Mouse (Mus musculus): Measurements from ENCODE around the gene As3mt.

DNA sequence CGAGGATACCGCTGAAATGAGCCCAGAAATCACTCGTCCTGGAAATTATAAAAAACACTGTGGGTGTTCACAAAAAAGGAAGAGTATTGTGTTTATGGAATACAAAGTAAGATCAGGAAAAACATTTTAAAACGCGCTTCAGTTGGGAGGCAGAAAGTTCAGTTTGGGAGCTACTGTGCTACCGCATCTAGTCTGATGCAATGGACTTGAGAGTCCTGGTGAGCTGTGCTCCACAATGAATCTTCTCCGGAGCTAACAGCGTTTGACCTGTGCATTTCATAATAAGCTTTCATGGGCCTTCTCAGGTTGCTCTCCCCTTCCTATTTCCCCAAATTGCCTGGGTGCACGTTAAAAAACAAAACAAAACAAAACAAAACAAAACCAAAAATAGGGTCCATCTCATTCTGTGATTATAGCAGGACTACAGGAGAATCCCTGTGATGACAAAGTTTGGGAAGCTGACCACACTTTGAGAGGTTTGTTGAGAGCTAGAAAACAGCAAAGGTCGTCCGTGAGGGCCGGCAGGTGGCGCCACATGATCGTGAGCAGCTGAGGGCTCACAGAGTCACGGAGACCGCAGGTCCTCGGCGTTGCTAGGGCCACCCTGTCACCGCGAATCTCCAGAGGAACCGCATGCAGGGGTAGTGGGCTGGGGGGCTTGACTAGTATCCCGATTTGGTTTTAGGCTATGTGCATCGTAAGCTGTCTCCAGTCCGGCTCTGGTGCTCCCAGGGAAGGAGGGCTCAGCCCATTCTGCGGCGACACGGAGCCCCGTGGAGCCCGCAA is 53.3 kb downstream of the As3mt start:
- TF ChIP-seq CTCF (conservative IDR thresholded peaks at IDR 0.05; ENCODE audit: low read length), result peak; percentile 55
- TF ChIP-seq POU5F1 (IDR thresholded peaks at IDR 0.05; ENCODE audit: borderline replicate concordance, low read length), result no peak
